Mouse (Mus musculus) macrophage (primary cell): ENCODE measurements around the gene Runx1. TPM values are rescaled to one million over a fixed set of nuclear protein-coding genes. Genes with fewer than 3 reads are reported as not detected.

Source experiments
- H3K27ac ChIP-seq: fragments of 350-480 bp; formaldehyde crosslinking; 2 replicates; pipeline ENCODE4 v1.9.0; 2021
- H3K36me3 ChIP-seq: fragments of 350-480 bp; formaldehyde crosslinking; 2 replicates; pipeline ENCODE4 v1.9.0; 2021; ENCODE audit errors: inconsistent target
- H3K4me3 ChIP-seq: fragments of 350-480 bp; formaldehyde crosslinking; 2 replicates; pipeline ENCODE4 v1.9.0; 2021; ENCODE audit errors: inconsistent target
- H3K79me2 ChIP-seq: fragments of 350-480 bp; formaldehyde crosslinking; 2 replicates; pipeline ENCODE4 v1.9.0; 2021; ENCODE audit errors: inconsistent target
- WGBS: methylation state at CpG from one replicate; pipeline ENCODE4 v1.1.7; 2026; ENCODE audit warnings: inconsistent platforms; ENCODE audit not compliant: missing documents; 5-methylcytosine and 5-hydroxymethylcytosine counted together
- polyA plus RNA-seq: library from polyadenylated mRNA; stranded (reverse); fragments of 250-400 nt; gene quantifications from 3 replicates; pipeline ENCODE4 v1.2.4, GENCODE M21; 2018; ENCODE audit warnings: inconsistent platforms

The Runx1 gene
- polyA plus RNA-seq, 1 experiment from 2014 or later = 30.4 TPM

GRCm38 (mm10) chr16:92699531-92700397, 126.2 kb downstream of the Runx1 start:
- Histone ChIP-seq H3K4me3 (no peak overlapping the region), H3K27ac (0 out of 2 replicates have a peak overlapping the region, but pooled peaks have one; percentile 5), H3K36me3 (no peaks in the 10 kb centered on the region), H3K79me2 (peaks cover 82% of the 10 kb centered on the region)
- WGBS = 69% methylated on average over 27 of the region's 27 CpGs

GRCm38 (mm10) chr16:92698612-92698998, 127.3 kb downstream of the Runx1 start:
- Histone ChIP-seq H3K27ac (peak overlapping the region; percentile 91), H3K36me3 (no peaks in the 10 kb centered on the region), H3K79me2 (peaks cover 82% of the 10 kb centered on the region), H3K4me3 (peak overlapping the region; percentile 38)
- 6% methylated on average over 20 of the region's 26 CpGs for WGBS

- peak overlapping the region; percentile 91 for H3K27ac ChIP-seq
- 4% methylated on average over 46 of the region's 48 CpGs for WGBS
- peaks cover 84% of the 10 kb centered on the region for H3K79me2 ChIP-seq
- peak overlapping the region; percentile 38 for H3K4me3 ChIP-seq
- no peaks in the 10 kb centered on the region for H3K36me3 ChIP-seq
These were observed 128.0 kb downstream of the Runx1 start for GRCm38 (mm10) chr16:92697737-92698611.

- Histone ChIP-seq H3K27ac (peak overlapping the region; percentile 91), H3K36me3 (no peaks in the 10 kb centered on the region), H3K79me2 (peaks cover 91% of the 10 kb centered on the region), H3K4me3 (peak overlapping the region; percentile 42)
- WGBS = under 1% methylated on average over 53 of the region's 53 CpGs
These were observed 128.7 kb downstream of the Runx1 start for GRCm38 (mm10) chr16:92697227-92697736.

GRCm38 (mm10) chr16:92696411-92697015, 129.4 kb downstream of the Runx1 start:
- Histone ChIP-seq H3K27ac (peak overlapping the region; percentile 74), H3K79me2 (peaks cover 94% of the 10 kb centered on the region), H3K4me3 (peak overlapping the region; percentile 42), H3K36me3 (peaks cover 4% of the 10 kb centered on the region; the same call in 1 of the 2 replicates)
- WGBS = under 1% methylated on average over 22 of the region's 24 CpGs

GRCm38 (mm10) chr16:92695981-92696380, 130.0 kb downstream of the Runx1 start:
- H3K79me2 ChIP-seq = peaks cover 94% of the 10 kb centered on the region
- 77% methylated on average over 12 of the region's 12 CpGs for WGBS

GRCm38 (mm10) chr16:92695200-92695921, 130.6 kb downstream of the Runx1 start:
- no peak overlapping the region; the same call in 1 of the 2 replicates for H3K4me3 ChIP-seq
- H3K79me2 ChIP-seq = peaks cover 94% of the 10 kb centered on the region
- 82% methylated on average over 42 of the region's 43 CpGs for WGBS
- H3K27ac ChIP-seq = no peak overlapping the region
- peaks cover 15% of the 10 kb centered on the region; the same call in 1 of the 2 replicates for H3K36me3 ChIP-seq

More at GRCm38 (mm10) chr16:92695981-92696380, 130.0 kb downstream of the Runx1 start:
- Histone ChIP-seq H3K36me3 (peaks cover 9% of the 10 kb centered on the region; the same call in 1 of the 2 replicates), H3K4me3 (peak overlapping the region; percentile 42; the same call in 1 of the 2 replicates), H3K27ac (peak overlapping the region; percentile 74)

- H3K79me2 ChIP-seq = peaks cover 94% of the 10 kb centered on the region
- peak overlapping the region; percentile 4 for H3K4me3 ChIP-seq
- H3K27ac ChIP-seq = no peak overlapping the region
- 69% methylated on average over 11 of the region's 19 CpGs for WGBS
- H3K36me3 ChIP-seq = peaks cover 23% of the 10 kb centered on the region
These were observed 131.3 kb downstream of the Runx1 start for GRCm38 (mm10) chr16:92694496-92695106.

GRCm38 (mm10) chr16:92690759-92691158, 135.2 kb downstream of the Runx1 start:
- peaks cover 100% of the 10 kb centered on the region for H3K79me2 ChIP-seq
- H3K36me3 ChIP-seq = peaks cover 61% of the 10 kb centered on the region
- no peak overlapping the region for H3K27ac ChIP-seq
- WGBS = 96% methylated on average over 7 of the region's 7 CpGs
- no peak overlapping the region for H3K4me3 ChIP-seq

- WGBS = 96% methylated on average over 21 of the region's 21 CpGs
- no peak overlapping the region for H3K27ac ChIP-seq
- H3K4me3 ChIP-seq = no peak overlapping the region
- H3K79me2 ChIP-seq = peaks cover 100% of the 10 kb centered on the region
- peaks cover 77% of the 10 kb centered on the region for H3K36me3 ChIP-seq
These were observed 137.0 kb downstream of the Runx1 start for GRCm38 (mm10) chr16:92688941-92689340.

- whole genome bisulfite sequencing = 88% methylated on average over 10 of the region's 10 CpGs
- H3K27ac ChIP-seq = no peak overlapping the region
- H3K36me3 ChIP-seq = peaks cover 90% of the 10 kb centered on the region
- peaks cover 97% of the 10 kb centered on the region for H3K79me2 ChIP-seq
- H3K4me3 ChIP-seq = no peak overlapping the region
These were observed 139.0 kb downstream of the Runx1 start for GRCm38 (mm10) chr16:92686978-92687377.

- no peak overlapping the region for H3K4me3 ChIP-seq
- peaks cover 91% of the 10 kb centered on the region for H3K36me3 ChIP-seq
- H3K79me2 ChIP-seq = peaks cover 97% of the 10 kb centered on the region
- no peak overlapping the region for H3K27ac ChIP-seq
- 91% methylated on average over 6 of the region's 6 CpGs for WGBS
These were observed 140.1 kb downstream of the Runx1 start for GRCm38 (mm10) chr16:92685766-92686315.
